Mouse (Mus musculus) C2C12 (cell line): ENCODE results near the gene Adam15.

Experiments
- CEBPB ChIP-seq: IDR thresholded peaks from one replicate; pipeline ENCODE4 v1.6.1; 2011; ENCODE audit warnings: low read depth, mild to moderate bottlenecking, control low read depth, moderate library complexity
- CTCF ChIP-seq: IDR thresholded peaks from one replicate; pipeline ENCODE4 v1.5.1; 2011; ENCODE audit not compliant: control insufficient read depth, insufficient read depth, insufficient read length
- FOSL1 ChIP-seq: IDR thresholded peaks from one replicate; pipeline ENCODE4 v1.8.0; 2011; ENCODE audit warnings: mild to moderate bottlenecking, low read length; ENCODE audit not compliant: poor library complexity, insufficient read depth, severe bottlenecking
- MAX ChIP-seq: IDR thresholded peaks from one replicate; pipeline ENCODE4 v1.6.1; 2011; ENCODE audit warnings: mild to moderate bottlenecking, control low read depth
- MYOD1 ChIP-seq: IDR thresholded peaks from one replicate; pipeline ENCODE4 v1.6.1; 2011; ENCODE audit warnings: low read depth; ENCODE audit not compliant: control insufficient read depth, insufficient read length
- MYOG ChIP-seq: IDR thresholded peaks from one replicate; pipeline ENCODE4 v1.6.1; 2011; ENCODE audit not compliant: control insufficient read depth, insufficient read length; ENCODE audit errors: extremely low read depth
- USF1 ChIP-seq: IDR thresholded peaks from one replicate; pipeline ENCODE4 v1.6.1; 2011; ENCODE audit warnings: low read depth, mild to moderate bottlenecking, control low read depth, moderate library complexity

DNA sequence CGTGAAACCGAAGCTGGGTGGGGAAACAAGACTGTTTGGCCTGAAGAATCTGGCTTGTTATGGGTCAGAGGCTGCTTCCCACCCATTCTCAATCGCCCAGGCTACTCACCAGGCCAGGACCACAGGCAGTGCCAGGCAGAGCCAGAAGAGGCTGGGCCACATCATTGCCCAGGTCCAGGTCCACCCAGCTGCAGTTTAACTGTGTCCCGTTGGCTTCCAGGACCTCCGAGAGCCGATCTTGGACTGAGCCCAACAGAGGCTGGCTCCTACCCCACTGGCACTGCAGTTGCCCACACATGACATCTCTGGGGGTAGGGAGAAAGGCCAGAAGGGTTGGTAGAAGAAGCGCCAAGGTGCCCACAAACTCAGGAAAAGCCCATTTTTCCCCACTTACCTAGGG lies 6.5 kb downstream of the Adam15 start:
- TF ChIP-seq CTCF: no peak
- TF ChIP-seq USF1: no peak
- no peak for TF ChIP-seq MAX
- no peak for TF ChIP-seq MYOD1
- no peak for TF ChIP-seq CEBPB
- TF ChIP-seq MYOG: no peak
- TF ChIP-seq FOSL1: no peak
